Mouse (Mus musculus) megakaryocyte progenitor cell, adult 5-6 weeks (primary cell): ENCODE measurements around the gene C1ra. TPM values are rescaled to one million over a fixed set of nuclear protein-coding genes. Genes with fewer than 3 reads are reported as not detected.
"Not testable (repeated sequence)": the region's sequence is repeated elsewhere in the genome, so short reads cannot be mapped to it uniquely, and the experiment has no call there.

ENCODE experiments used
- ATAC-seq: replicated peaks from 2 replicates; pipeline ENCODE4 v1.8.0; 2016; ENCODE audit warnings: mild to moderate bottlenecking, moderate TSS enrichment, inconsistent platforms; ENCODE audit not compliant: poor library complexity
- total RNA-seq, 2 experiments: library from RNA; stranded (forward) in 1 of 2; stranded (reverse) in 1 of 2; fragments of 157-497, 149-512 nt in 1 of 2; fragments of 200-1000 nt in 1 of 2; gene quantifications; 2 replicates each; pipeline versions ENCODE4 v1.2.3 to v1.2.4; 2015 to 2017

C1ra gene
- total RNA-seq, 2 experiments from 2014 or later, result 3.3 to 3.5 TPM

GRCm38 (mm10) chr6:124484851-124485250 lies 27.4 kb upstream of the C1ra start:
- no peak for ATAC-seq

- ATAC-seq, result no peak
These were observed 26.6 kb upstream of the C1ra start for GRCm38 (mm10) chr6:124485414-124486144.

- peak; percentile 60; the same call in 1 of the 2 replicates for ATAC-seq
These were observed 24.7 kb upstream of the C1ra start for GRCm38 (mm10) chr6:124487509-124487908.

- ATAC-seq, result no peak
These were observed 23.3 kb upstream of the C1ra start for GRCm38 (mm10) chr6:124488952-124489351.

- no peak for ATAC-seq
These were observed 20.8 kb upstream of the C1ra start for GRCm38 (mm10) chr6:124491427-124491826.

GRCm38 (mm10) chr6:124492842-124493561 lies 19.2 kb upstream of the C1ra start, which contains the start of gene C1rl:
Gene C1rl (plus strand): TSS chr6:124493113.
- peak; percentile 88 for ATAC-seq

GRCm38 (mm10) chr6:124493886-124494285 lies 18.3 kb upstream of the C1ra start:
- no peak for ATAC-seq

GRCm38 (mm10) chr6:124496054-124496453 lies 16.2 kb upstream of the C1ra start:
- ATAC-seq, result peak; percentile 53

- ATAC-seq, result no peak
These were observed 12.2 kb upstream of the C1ra start for GRCm38 (mm10) chr6:124499914-124500566.

- ATAC-seq, result no peak
These were observed 10.7 kb upstream of the C1ra start for GRCm38 (mm10) chr6:124501473-124501872.

- no peak for ATAC-seq
These were observed 10.2 kb upstream of the C1ra start for GRCm38 (mm10) chr6:124502021-124502420.

GRCm38 (mm10) chr6:124505028-124505427 lies 7.2 kb upstream of the C1ra start:
- ATAC-seq, result peak; percentile 96

GRCm38 (mm10) chr6:124506991-124507390 lies 5.2 kb upstream of the C1ra start:
- ATAC-seq, result no peak

- ATAC-seq, result 0 out of 2 replicates have a peak, but pooled peaks have one; percentile 29
These were observed 3.9 kb upstream of the C1ra start for GRCm38 (mm10) chr6:124508292-124508691.

GRCm38 (mm10) chr6:124509192-124509591 lies 3.0 kb upstream of the C1ra start:
- not testable (repeated sequence) for ATAC-seq

- no peak for ATAC-seq
These were observed 269 bp upstream of the C1ra start for GRCm38 (mm10) chr6:124511936-124512335.

GRCm38 (mm10) chr6:124517733-124518132 lies 5.5 kb downstream of the C1ra start:
- not testable (repeated sequence) for ATAC-seq

- ATAC-seq, result peak; percentile 42; the same call in 1 of the 2 replicates
These were observed 9.9 kb downstream of the C1ra start for GRCm38 (mm10) chr6:124522082-124522481.

GRCm38 (mm10) chr6:124527881-124528280 lies 15.7 kb downstream of the C1ra start:
- no peak for ATAC-seq

- ATAC-seq, result no peak
These were observed 18.9 kb downstream of the C1ra start for GRCm38 (mm10) chr6:124531077-124531476.

GRCm38 (mm10) chr6:124536125-124536829 lies 24.1 kb downstream of the C1ra start:
- peak; percentile 76 for ATAC-seq
